Mouse (Mus musculus) thymus, postnatal 4 days (tissue): ENCODE measurements around the gene Mmp20.
A peak's percentile ranks its signal among the peaks of the same experiment; 100 is the strongest.

Experiments used
- DNase-seq: peaks from one replicate; pipeline ENCODE4 v3.0.0; 2021

Gene Mmp20

DNA sequence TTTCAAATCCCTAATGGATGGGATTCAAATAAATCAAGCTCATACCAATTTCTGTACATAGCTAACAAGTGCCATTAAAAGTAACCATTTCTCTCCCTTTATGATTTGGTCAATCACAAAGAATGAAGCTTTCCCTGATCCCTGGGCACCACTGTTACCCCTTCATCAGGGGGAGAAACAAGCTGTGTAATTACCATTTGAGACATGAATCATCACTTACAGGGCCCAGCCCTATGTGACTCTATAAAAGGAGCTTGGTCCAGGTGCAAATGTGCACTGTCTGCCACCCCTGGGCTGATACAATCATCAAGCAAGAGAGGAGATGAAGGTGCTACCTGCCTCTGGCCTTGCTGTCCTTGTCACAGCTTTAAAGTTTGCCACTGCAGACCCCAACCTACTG lies at the start of gene Mmp20:
Mmp20 (plus strand) TSS at position 301 of the 400 bp plus-strand sequence.
- no peak for DNase-seq

- no peak for DNase-seq
Measured at GRCm38 (mm10) chr9:7590063-7590462, 38.0 kb upstream of the Mmp20 start.

DNA sequence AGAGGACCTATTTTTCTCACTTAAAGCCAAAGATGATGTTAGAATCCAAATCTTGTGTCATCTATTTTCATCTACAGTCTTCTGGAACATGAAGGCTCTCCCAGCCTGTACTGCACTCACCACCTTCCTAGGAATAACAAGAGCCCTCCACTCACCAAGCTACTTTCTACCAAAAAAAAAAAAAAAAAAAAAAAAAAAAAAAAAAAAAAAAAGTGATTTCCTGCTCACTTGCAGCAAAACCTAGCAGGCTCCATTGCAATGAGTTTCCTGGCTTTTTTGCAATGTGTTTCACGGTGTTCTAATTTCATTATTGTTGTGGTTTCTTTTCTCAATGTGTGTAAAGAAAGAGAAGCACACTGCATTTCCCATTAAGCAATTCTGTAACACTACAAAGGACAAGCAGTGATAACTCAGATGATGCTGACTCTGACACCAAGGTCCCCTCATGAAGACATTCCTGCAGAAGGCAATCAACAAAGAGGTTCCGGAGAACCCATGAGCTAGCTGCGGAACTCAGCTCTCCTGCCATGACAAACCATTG lies 34.7 kb upstream of the Mmp20 start:
- DNase-seq: no peak

- peak; percentile 74 for DNase-seq
Measured at GRCm38 (mm10) chr9:7594816-7595540, 33.1 kb upstream of the Mmp20 start.

GRCm38 (mm10) chr9:7602982-7603742 lies 24.9 kb upstream of the Mmp20 start:
- DNase-seq: peak; percentile 78

DNA sequence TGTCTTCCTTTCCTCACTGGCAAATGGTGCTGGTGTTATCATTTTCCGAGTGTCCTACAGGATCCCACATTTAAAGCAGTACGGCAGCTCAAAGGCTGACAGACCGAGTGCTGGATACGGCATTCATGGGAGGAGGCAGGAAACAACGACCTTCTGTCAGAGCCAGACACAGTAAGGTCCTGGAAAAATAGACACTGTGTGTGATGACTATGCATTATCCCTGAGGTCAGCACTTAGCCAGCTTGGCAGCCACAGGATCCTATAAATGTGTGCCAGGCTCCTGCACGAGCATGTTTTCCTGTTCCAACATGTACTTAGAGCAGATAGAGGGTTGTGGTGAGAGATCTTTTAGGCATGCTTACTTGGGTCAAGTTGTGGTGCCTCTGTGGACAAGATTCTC lies 24.0 kb upstream of the Mmp20 start:
- no peak for DNase-seq

DNA sequence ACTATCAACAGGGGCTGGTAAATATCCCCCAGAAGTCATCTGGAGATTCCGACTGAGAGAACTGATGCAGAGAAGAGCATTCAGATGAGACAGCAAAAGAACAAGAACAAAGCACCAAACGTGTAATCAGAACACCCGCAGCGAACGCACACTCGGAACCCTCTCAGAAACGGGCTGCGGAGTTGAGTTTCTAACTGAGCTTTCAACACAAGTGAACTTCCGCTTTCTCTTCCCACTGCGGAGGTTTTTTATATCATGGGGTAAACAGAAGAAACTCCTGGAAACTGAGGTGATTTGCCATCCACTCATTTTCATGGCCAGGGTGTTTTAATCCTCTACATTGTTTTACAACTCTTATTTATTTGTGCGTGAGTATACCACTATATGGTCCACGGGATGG lies 22.4 kb upstream of the Mmp20 start:
- DNase-seq: no peak

- no peak for DNase-seq
Measured at GRCm38 (mm10) chr9:7622582-7622981, 5.4 kb upstream of the Mmp20 start.

- DNase-seq: no peak
Measured at GRCm38 (mm10) chr9:7633936-7634335, 5.9 kb downstream of the Mmp20 start.

DNA sequence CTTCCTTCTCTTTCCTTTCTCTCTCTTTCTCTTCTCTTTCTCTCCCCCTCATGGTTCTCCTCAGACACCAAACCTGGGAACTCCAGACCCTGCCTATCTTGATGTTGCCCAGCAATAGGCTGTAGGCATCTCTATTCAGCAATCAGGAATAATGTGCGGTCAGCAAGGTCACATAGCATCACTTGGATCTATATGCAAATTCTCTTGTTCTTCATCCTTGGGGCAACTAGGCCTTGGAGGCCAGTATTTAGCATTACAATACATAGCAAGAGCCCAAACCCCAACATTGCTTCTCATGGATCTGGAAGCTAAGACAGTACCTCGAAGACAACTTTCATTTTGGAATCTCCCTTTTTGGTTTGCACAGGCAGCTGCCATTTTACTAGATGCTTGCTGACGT lies 19.9 kb downstream of the Mmp20 start:
- DNase-seq: no peak

DNA sequence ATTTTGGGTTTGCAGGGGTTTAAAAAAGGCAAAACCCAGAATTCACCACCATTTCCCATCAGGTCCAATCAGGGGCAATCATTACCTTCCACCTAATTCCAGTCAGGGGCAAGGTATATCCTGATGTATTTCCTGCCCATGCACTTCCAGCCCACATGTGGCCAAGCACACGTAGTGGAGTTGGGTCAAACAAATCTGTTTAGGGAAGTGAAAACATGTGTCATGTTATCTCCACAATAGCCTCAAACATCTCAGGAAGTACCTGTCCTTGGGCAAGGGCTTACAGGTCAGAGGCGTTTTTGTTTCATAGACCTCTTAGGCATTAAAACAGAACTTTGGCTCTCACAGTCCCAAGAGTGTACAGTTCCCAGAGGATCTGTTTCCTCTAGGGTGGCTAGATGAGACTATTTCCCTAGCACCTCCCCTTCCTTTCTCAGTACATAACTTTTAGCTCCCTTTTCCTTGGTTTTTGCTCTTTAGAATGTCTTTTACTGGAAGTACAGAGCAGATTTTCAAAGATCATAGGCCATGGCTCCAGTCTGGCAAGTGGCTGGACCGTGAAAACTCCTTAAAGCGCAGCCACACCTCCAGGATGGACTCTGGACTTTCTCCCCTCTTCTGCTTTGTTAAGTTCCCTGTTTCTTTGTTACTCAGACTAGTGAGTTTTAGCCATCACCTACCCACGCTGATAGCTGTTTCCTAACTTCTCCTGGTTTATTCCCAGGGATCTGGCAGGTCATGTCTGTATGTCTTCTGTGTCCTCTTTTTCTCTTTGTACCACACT lies 22.6 kb downstream of the Mmp20 start:
- DNase-seq: no peak

DNA sequence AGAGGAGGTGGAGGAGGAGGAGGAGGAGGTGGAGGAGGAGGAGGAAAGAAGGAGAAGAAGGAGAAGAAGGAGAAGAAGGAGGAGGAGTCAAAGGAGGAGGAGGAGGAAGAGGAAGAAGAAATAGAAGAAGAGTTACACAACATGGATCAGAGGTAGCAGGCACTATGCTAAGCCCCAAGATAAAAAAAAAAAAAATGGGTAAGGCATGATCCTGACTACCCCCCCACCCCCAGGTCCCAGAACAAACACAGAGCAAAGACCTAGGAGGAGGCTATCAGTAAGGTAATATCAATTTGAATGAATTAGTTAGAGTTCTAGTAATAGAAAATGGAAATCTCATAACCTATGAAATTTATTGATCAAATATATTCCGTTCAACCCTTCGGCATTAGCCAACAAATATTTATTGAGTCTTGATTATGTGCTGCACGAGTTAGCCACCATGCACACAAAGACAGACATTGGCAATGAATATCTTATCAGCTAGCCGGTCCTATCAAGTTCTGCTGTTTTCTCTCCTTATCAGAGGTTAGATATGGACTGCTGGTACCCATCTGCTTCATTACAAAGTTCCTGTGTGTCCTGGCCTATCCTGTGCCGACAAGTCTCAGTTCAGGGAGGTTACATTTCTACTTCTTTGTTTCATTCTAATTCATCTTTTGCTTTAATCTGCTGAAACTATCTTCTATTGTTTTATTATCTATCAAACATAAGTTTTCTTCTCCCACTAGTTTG lies 24.5 kb downstream of the Mmp20 start:
- no peak for DNase-seq

GRCm38 (mm10) chr9:7657946-7658345 lies 29.9 kb downstream of the Mmp20 start:
- no peak for DNase-seq

DNA sequence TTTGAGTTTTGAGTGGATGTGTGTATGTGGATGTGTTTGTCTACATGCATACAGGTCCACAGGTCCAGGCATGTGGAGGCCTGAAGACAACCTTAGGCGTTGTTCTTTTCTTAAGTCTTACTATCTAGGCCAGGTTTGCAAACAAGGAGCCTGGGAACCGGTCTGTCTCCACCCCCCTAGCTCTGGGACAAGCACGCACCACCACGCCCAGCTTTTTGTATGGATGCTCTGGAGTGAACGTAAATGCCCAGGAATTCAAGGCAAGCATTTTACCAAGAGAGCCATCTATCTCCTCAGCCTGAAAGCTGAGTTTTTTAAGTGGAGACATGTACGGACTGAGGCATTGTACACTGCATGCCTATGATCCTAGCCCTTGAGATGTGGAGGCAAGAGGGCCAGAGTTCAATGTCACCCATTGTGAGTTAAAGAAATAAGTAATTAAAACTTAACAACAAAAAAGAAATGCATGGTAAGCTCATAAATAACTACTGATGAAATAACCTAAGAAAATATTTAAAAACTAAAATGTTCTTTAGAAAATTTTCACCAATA lies 31.5 kb downstream of the Mmp20 start:
- DNase-seq: no peak

GRCm38 (mm10) chr9:7661371-7661770 lies 33.3 kb downstream of the Mmp20 start:
- DNase-seq: no peak

DNA sequence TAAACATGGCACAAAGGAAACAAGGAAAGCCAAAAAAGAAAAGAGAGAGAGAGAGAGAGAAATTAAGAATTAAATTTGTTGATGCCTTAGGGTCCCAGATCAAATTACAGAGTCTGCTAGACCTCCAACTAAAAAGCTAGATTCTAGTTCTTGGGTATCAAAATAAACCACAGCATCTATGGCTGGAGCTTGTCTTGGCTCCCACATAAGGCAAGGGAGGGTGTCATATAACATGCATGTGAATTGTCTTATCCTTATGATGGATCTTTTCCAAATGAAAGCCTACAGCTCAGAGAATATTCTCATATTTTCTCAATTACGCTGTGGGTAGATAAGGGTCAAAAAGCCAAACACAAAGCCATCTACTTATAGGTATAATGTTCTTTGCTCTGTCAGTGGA lies 41.6 kb downstream of the Mmp20 start:
- DNase-seq: no peak

DNA sequence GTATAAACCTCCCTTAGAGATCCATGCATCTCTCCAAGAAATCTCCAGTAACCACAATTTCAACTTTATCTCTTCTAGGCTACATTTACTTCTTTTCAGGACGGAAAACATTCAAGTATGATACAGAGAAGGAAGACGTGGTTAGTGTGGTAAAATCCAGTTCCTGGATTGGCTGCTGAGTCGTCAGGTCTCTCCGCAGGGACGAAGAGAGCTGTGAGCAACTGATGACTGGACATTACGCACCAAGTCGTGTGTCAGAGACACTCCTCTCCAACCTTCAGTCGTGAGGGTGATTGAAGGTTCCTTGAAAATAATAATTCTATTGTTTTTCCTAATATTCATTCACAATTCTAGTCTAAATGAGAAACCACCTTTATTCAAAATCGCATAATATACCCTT lies 45.0 kb downstream of the Mmp20 start:
- no peak for DNase-seq

- no peak for DNase-seq
Measured at GRCm38 (mm10) chr9:7678154-7678837, 50.3 kb downstream of the Mmp20 start.

- DNase-seq: no peak
Measured at GRCm38 (mm10) chr9:7682081-7682618, 54.1 kb downstream of the Mmp20 start.

GRCm38 (mm10) chr9:7686024-7686423 lies 58.0 kb downstream of the Mmp20 start:
- no peak for DNase-seq

- DNase-seq: no peak
Measured at GRCm38 (mm10) chr9:7689799-7690198, 61.8 kb downstream of the Mmp20 start.
